Mouse (Mus musculus) embryonic facial prominence, embryonic 11.5 days (tissue): ENCODE measurements at regions not wholly inside any gene's neighbourhood (a gene's known extent, or its start where the extent isn't known, plus 50 kb on each side); places are given as distances from the start of the nearest gene placed in this dataset.

ENCODE experiments used
- ATAC-seq: fragments of 200-750 bp; cut with Nextera tagmentation; replicated peaks from 2 replicates; pipeline ENCODE4 v1.8.0; 2017; ENCODE audit warnings: low read depth; ENCODE audit not compliant: insufficient number of reproducible peaks, low FRiP score, low TSS enrichment
- DNase-seq: peaks from one replicate; pipeline ENCODE4 v3.0.0-alpha.2; 2015; ENCODE audit warnings: low spot score
- H3K27ac ChIP-seq: fragments of 300-500 bp; sonication (generic); replicated peaks from 2 replicates; pipeline ENCODE4 v1.5.1; 2014; ENCODE audit warnings: mild to moderate bottlenecking, low read depth, low read length, control low read depth
- H3K27me3 ChIP-seq: fragments of 300-500 bp; sonication (generic); 2 replicates; pipeline ENCODE4 v1.6.1; 2014; ENCODE audit warnings: mild to moderate bottlenecking, low read length, moderate library complexity, mixed read lengths; ENCODE audit not compliant: control insufficient read depth, insufficient read depth
- H3K36me3 ChIP-seq: fragments of 300-500 bp; sonication (generic); replicated peaks from 2 replicates; pipeline ENCODE4 v1.6.1; 2014; ENCODE audit warnings: low read depth, mild to moderate bottlenecking, low read length, moderate library complexity, mixed read lengths; ENCODE audit not compliant: control insufficient read depth, insufficient read depth
- H3K4me1 ChIP-seq: fragments of 300-500 bp; sonication (generic); 2 replicates; pipeline ENCODE4 v1.6.1; 2014; ENCODE audit warnings: low read length, mixed read lengths; ENCODE audit not compliant: control insufficient read depth, insufficient read depth
- H3K4me2 ChIP-seq: fragments of 300-500 bp; sonication (generic); 2 replicates; pipeline ENCODE4 v1.6.1; 2014; ENCODE audit warnings: low read depth, mild to moderate bottlenecking, control low read depth, low read length, moderate library complexity
- H3K4me3 ChIP-seq: fragments of 300-500 bp; sonication (generic); 2 replicates; pipeline ENCODE4 v1.5.1; 2014; ENCODE audit warnings: low read depth, low read length, control low read depth
- H3K9ac ChIP-seq: fragments of 300-500 bp; sonication (generic); replicated peaks from 2 replicates; pipeline ENCODE4 v1.6.1; 2014; ENCODE audit warnings: mild to moderate bottlenecking, control low read depth, low read length
- H3K9me3 ChIP-seq: fragments of 300-500 bp; sonication (generic); replicated peaks from 2 replicates; pipeline ENCODE4 v1.6.1; 2016; ENCODE audit warnings: mild to moderate bottlenecking, low read length, inconsistent platforms, mixed read lengths; ENCODE audit not compliant: control insufficient read depth
- WGBS: fragments of 180-500 bp; shearing (Covaris S2); extraction: QIAGEN DNeasy Blood & Tissue Kit; methylation state at CpG from one replicate; pipeline ENCODE4 v1.1.7; 2014; 5-methylcytosine and 5-hydroxymethylcytosine counted together

- no peak overlapping the region for H3K4me2 ChIP-seq
- no peak overlapping the region for H3K27ac ChIP-seq
- H3K27me3 ChIP-seq: no peaks in the 10 kb centered on the region
- H3K9ac ChIP-seq: no peak overlapping the region
- 82% methylated on average over 3 of the region's 3 CpGs for WGBS
- ATAC-seq (no peak), DNase-seq (no peak)
- H3K4me1 ChIP-seq: no peaks in the 10 kb centered on the region
- no peaks in the 10 kb centered on the region for H3K36me3 ChIP-seq
- H3K9me3 ChIP-seq: no peaks in the 10 kb centered on the region
- no peak overlapping the region for H3K4me3 ChIP-seq
Observed at GRCm38 (mm10) chr1:41395081-41395480, 589.7 kb downstream of the Tmem182 start.

- Histone ChIP-seq H3K9ac (no peak overlapping the region), H3K27me3 (no peaks in the 10 kb centered on the region), H3K4me2 (no peak overlapping the region), H3K36me3 (no peaks in the 10 kb centered on the region), H3K9me3 (no peaks in the 10 kb centered on the region), H3K4me3 (no peak overlapping the region), H3K27ac (no peak overlapping the region), H3K4me1 (no peaks in the 10 kb centered on the region)
- WGBS: 83% methylated on average over 5 of the region's 5 CpGs
- ATAC-seq (no peak), DNase-seq (no peak)
Observed at GRCm38 (mm10) chr1:41410533-41410932, 605.1 kb downstream of the Tmem182 start.

GRCm38 (mm10) chr1:41411641-41412040, 606.2 kb downstream of the Tmem182 start:
- Histone ChIP-seq H3K4me1 (no peaks in the 10 kb centered on the region), H3K9ac (no peak overlapping the region), H3K36me3 (no peaks in the 10 kb centered on the region), H3K4me2 (no peak overlapping the region), H3K27ac (no peak overlapping the region), H3K4me3 (no peak overlapping the region), H3K9me3 (no peaks in the 10 kb centered on the region), H3K27me3 (no peaks in the 10 kb centered on the region)
- no peak for ATAC-seq
- WGBS: 88% methylated on average over 3 of the region's 3 CpGs
- DNase-seq: no peak

DNA sequence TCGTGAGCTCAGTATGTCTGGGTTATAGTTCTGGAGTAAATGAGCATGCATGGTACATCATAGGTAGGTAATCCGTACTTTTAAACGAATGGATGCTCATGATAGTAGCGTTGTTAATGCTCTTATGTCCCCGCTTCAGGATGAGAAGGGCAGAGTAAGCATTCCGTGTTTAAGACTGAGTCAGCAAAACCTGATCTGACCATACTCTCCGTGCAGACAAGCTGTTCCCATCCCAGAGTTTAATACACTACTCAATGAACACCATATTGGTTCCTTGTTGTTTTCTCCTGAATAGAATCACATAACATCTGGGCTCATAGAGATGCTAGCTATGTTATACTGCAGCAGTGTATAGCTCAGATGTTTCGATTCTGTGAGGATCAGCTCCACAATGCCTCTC, 606.7 kb downstream of the Tmem182 start:
- no peak for ATAC-seq
- H3K36me3 ChIP-seq: no peaks in the 10 kb centered on the region
- H3K27me3 ChIP-seq: no peaks in the 10 kb centered on the region
- H3K9ac ChIP-seq: no peak overlapping the region
- no peaks in the 10 kb centered on the region for H3K9me3 ChIP-seq
- WGBS: 90% methylated on average over 8 of the region's 8 CpGs
- H3K27ac ChIP-seq: no peak overlapping the region
- no peak overlapping the region for H3K4me2 ChIP-seq
- no peaks in the 10 kb centered on the region for H3K4me1 ChIP-seq
- no peak overlapping the region for H3K4me3 ChIP-seq
- no peak for DNase-seq

DNA sequence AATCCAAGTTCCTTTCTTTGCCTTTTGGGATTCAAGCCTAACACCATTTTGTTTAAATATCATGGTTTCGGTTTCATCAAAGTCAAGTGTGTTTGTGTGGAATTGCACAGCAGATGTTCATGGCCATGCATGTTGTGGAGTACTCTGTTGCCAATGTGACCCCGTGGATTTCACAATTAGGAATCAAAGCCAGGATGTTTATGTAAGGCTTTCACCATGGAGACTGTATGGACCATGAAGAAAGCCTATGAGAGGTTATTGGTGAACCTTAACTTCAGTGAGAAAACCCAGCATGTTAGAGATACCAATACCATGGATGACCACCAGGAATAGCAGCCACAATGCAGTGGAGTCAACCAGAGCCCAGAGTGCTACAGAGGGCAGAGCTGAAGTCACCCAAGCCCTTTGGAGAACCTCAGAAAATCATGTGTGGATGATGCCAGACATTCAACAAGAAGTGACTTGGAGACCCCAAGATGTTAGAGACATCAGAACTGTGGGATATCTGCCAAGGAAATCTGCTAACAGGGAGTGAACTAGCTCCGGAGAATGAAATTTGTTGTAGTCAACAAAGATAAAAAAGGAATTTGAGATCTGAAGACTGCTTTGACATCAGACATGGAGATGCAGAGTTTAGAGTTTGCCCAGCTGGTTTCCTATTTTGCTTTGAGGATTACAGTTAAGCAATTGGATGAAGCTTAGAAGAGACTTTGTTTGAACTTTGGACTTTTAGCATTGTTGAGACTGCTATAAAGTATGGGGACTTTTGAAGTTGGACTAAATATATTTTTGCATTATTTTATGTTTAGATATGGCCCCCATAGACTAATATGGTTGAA, 615.3 kb downstream of the Tmem182 start:
- no peak for ATAC-seq
- 87% methylated on average over 3 of the region's 3 CpGs for WGBS
- no peak overlapping the region for H3K4me3 ChIP-seq
- H3K27me3 ChIP-seq: no peaks in the 10 kb centered on the region
- DNase-seq: no peak
- H3K9ac ChIP-seq: no peak overlapping the region
- H3K4me2 ChIP-seq: no peak overlapping the region
- no peaks in the 10 kb centered on the region for H3K4me1 ChIP-seq
- no peaks in the 10 kb centered on the region for H3K36me3 ChIP-seq
- no peaks in the 10 kb centered on the region for H3K9me3 ChIP-seq
- no peak overlapping the region for H3K27ac ChIP-seq

DNA sequence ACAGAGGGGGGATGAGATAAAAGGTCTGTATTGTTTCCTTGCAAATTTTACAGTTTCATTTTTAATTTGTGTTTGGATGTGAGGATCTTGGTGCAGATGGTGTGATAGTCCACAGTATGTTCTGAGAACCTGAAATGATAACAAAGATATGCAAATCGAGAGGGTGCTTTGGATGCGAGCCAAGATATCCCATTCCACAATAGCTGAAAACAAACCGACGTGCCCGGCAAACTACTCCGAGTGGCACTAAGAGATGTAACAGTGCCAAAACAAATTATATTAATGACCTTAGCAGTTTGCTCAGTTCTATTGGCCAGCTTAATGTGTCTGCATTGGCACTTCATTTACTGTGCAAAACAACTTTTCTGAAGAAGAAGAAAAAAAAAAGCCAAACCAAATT, 622.5 kb downstream of the Tmem182 start:
- 68% methylated on average over 6 of the region's 6 CpGs for WGBS

GRCm38 (mm10) chr1:41431127-41431690, 625.8 kb downstream of the Tmem182 start:
- Histone ChIP-seq H3K27me3 (no peaks in the 10 kb centered on the region), H3K9ac (no peak overlapping the region), H3K4me1 (no peaks in the 10 kb centered on the region), H3K27ac (no peak overlapping the region), H3K4me3 (no peak overlapping the region), H3K9me3 (no peaks in the 10 kb centered on the region), H3K4me2 (no peak overlapping the region), H3K36me3 (no peaks in the 10 kb centered on the region)
- ATAC-seq (no peak), DNase-seq (no peak)
- WGBS: 61% methylated on average over 7 of the region's 7 CpGs

More for the DNA sequence above, 622.5 kb downstream of the Tmem182 start:
- ATAC-seq (no peak), DNase-seq (no peak)
- H3K4me1 ChIP-seq: no peaks in the 10 kb centered on the region
- no peak overlapping the region for H3K27ac ChIP-seq
- H3K9ac ChIP-seq: no peak overlapping the region
- H3K36me3 ChIP-seq: no peaks in the 10 kb centered on the region
- no peaks in the 10 kb centered on the region for H3K9me3 ChIP-seq
- H3K4me3 ChIP-seq: no peak overlapping the region
- H3K27me3 ChIP-seq: no peaks in the 10 kb centered on the region
- H3K4me2 ChIP-seq: no peak overlapping the region

GRCm38 (mm10) chr1:41435379-41435778, 630.0 kb downstream of the Tmem182 start:
- H3K36me3 ChIP-seq: no peaks in the 10 kb centered on the region
- WGBS: 84% methylated on average over 3 of the region's 3 CpGs
- H3K9me3 ChIP-seq: no peaks in the 10 kb centered on the region
- DNase-seq: no peak
- no peak overlapping the region for H3K4me2 ChIP-seq
- H3K4me3 ChIP-seq: no peak overlapping the region
- H3K4me1 ChIP-seq: no peaks in the 10 kb centered on the region
- H3K27ac ChIP-seq: no peak overlapping the region
- no peaks in the 10 kb centered on the region for H3K27me3 ChIP-seq
- H3K9ac ChIP-seq: no peak overlapping the region
- no peak for ATAC-seq
